Mouse (Mus musculus) midbrain, postnatal 0 days (tissue): Measurements from ENCODE around the gene Gm20696. TPM values are rescaled to one million over a fixed set of nuclear protein-coding genes. Genes with fewer than 3 reads are reported as not detected.
A peak's percentile ranks its signal among the peaks of the same experiment; 100 is the strongest.

Source experiments
- ATAC-seq: fragments of 200-750 bp; cut with Nextera tagmentation; 2 replicates; pipeline ENCODE4 v1.8.0; 2017; ENCODE audit warnings: moderate number of reproducible peaks, mild to moderate bottlenecking, moderate TSS enrichment, moderate library complexity; ENCODE audit not compliant: low FRiP score
- DNase-seq: peaks from one replicate; pipeline ENCODE4 v3.0.0-alpha.2; 2015; ENCODE audit warnings: low spot score
- H3K27ac ChIP-seq: fragments of 300-500 bp; sonication (generic); 2 replicates; pipeline ENCODE4 v1.5.1; 2014; ENCODE audit warnings: low read depth, mild to moderate bottlenecking, low read length, mixed read lengths
- H3K27me3 ChIP-seq: fragments of 300-500 bp; sonication (generic); 2 replicates; pipeline ENCODE4 v1.6.1; 2014; ENCODE audit warnings: low read length, control low read depth, mixed read lengths; ENCODE audit not compliant: insufficient read depth
- H3K36me3 ChIP-seq: fragments of 300-500 bp; sonication (generic); 2 replicates; pipeline ENCODE4 v1.6.1; 2014; ENCODE audit warnings: low read length, control low read depth, mixed read lengths; ENCODE audit not compliant: insufficient read depth
- H3K4me1 ChIP-seq: fragments of 300-500 bp; sonication (generic); 2 replicates; pipeline ENCODE4 v1.6.1; 2014; ENCODE audit warnings: mild to moderate bottlenecking, control low read depth, antibody characterized with exemption, low read length, mixed read lengths; ENCODE audit not compliant: insufficient read depth
- H3K4me2 ChIP-seq: fragments of 300-500 bp; sonication (generic); 2 replicates; pipeline ENCODE4 v1.6.1; 2014; ENCODE audit warnings: low read depth, mild to moderate bottlenecking, low read length, mixed read lengths; ENCODE audit not compliant: poor library complexity, severe bottlenecking
- H3K4me3 ChIP-seq: fragments of 300-500 bp; sonication (generic); 2 replicates; pipeline ENCODE4 v1.5.1; 2014; ENCODE audit warnings: low read depth, mild to moderate bottlenecking, low read length, moderate library complexity
- H3K9ac ChIP-seq: fragments of 300-500 bp; sonication (generic); replicated peaks from 2 replicates; pipeline ENCODE4 v1.6.1; 2014; ENCODE audit warnings: mild to moderate bottlenecking, low read length, moderate library complexity, mixed read lengths; ENCODE audit not compliant: poor library complexity, severe bottlenecking
- H3K9me3 ChIP-seq: fragments of 300-500 bp; sonication (generic); 2 replicates; pipeline ENCODE4 v1.6.1; 2016; ENCODE audit warnings: low read length, control low read depth
- CTCF ChIP-seq: IDR thresholded peaks from 2 replicates; pipeline ENCODE4 v1.5.1; 2016; ENCODE audit warnings: antibody characterized with exemption, mild to moderate bottlenecking
- WGBS: fragments of 180-500 bp; shearing (Covaris S2); extraction: QIAGEN DNeasy Blood & Tissue Kit; methylation state at CpG from one replicate; pipeline ENCODE4 v1.1.7; 2014; 5-methylcytosine and 5-hydroxymethylcytosine counted together
- polyA plus RNA-seq: library from polyadenylated mRNA; unstranded; fragments of >200 nt; fragmentation: Nextera tagmentation; extraction: Ambion mirVana; gene quantifications from 2 replicates; pipeline ENCODE4 v1.2.1, GENCODE M21; 2015
- total RNA-seq: library from RNA; depleted of rRNA; stranded (reverse); fragments of >200 nt; gene quantifications from 2 replicates; pipeline ENCODE4 v1.2.3, GENCODE M21; 2014

Gm20696 gene
- total and polyA plus RNA-seq, 2 experiments from 2014 or later: 1.1 to 2.9 TPM

DNA sequence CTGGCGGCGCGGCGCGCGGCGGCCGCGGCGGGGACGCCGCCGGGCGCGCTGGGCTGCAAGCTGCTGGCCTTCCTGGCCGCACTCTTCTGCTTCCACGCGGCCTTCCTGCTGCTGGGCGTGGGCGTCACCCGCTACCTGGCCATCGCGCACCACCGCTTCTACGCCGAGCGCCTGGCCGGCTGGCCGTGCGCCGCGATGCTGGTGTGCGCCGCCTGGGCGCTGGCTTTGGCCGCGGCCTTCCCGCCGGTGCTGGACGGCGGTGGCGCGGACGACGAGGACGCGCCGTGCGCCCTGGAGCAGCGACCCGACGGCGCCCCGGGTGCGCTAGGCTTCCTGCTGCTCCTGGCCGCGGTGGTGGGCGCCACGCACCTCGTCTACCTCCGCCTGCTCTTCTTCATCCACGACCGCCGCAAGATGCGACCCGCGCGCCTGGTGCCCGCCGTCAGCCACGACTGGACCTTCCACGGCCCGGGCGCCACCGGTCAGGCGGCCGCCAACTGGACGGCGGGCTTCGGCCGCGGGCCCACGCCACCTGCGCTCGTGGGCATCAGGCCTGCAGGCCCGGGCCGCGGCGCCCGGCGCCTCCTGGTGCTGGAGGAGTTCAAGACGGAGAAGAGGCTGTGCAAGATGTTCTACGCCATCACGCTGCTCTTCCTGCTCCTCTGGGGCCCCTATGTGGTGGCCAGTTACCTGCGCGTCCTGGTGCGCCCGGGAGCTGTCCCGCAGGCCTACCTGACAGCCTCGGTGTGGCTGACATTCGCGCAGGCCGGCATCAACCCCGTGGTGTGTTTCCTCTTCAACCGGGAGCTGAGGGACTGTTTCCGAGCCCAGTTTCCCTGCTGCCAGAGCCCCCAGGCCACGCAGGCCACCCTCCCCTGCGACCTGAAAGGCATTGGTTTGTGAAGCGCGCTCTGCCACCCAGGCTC is 26.6 kb upstream of the Gm20696 start:
- peak overlapping the region; percentile 79 for H3K4me3 ChIP-seq
- ATAC-seq (peak; percentile 59), DNase-seq (no peak)
- WGBS: 1% methylated on average over 108 of the region's 110 CpGs
- H3K4me2 ChIP-seq: peak overlapping the region; percentile 89
- peak overlapping the region; percentile 91 for H3K27ac ChIP-seq
- peak overlapping the region; percentile 95 for H3K9ac ChIP-seq
- no peak; the same call in 1 of the 2 replicates for TF ChIP-seq CTCF
- H3K36me3 ChIP-seq: no peaks in the 10 kb centered on the region
- no peaks in the 10 kb centered on the region for H3K9me3 ChIP-seq
- H3K4me1 ChIP-seq: peaks cover 14% of the 10 kb centered on the region
- no peaks in the 10 kb centered on the region for H3K27me3 ChIP-seq

DNA sequence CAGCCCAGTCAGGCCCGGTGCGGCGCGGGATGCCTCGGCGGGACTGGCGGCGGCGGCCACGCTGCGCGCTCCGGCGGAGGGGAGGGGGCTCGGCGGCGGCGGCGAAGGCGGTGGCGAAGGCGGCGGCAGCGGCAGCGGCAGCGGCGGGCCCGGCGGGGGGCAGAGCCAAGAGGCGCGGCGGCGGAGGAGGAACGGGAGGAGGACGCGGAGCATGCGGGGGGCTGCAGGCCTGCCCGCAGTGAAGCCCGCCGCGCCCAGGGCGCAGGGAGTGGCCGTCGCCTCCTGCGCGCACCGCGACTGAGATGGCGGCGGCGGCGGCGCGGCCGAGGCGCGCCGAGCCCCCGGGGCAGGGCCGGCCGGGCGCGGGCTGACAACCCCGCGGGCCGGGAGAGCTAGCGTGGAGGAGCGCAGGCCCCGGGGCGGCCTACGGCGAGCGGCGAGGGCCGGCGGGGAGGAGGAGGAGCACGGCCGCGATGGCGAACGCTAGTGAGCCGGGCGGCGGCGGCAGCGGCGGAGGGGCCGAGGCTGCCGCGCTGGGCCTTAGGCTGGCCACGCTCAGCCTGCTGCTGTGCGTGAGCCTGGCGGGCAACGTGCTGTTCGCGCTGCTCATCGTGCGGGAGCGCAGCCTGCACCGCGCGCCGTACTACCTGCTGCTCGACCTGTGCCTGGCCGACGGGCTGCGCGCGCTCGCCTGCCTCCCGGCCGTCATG is 25.8 kb upstream of the Gm20696 start, which contains the start of gene Gpr27:
Gpr27 (plus strand) TSS at position 474 of the 710 bp plus-strand sequence.
- peak within 1 kb of the TSS; percentile 79 for H3K4me3 ChIP-seq
- no peaks in the 10 kb centered on the region for H3K36me3 ChIP-seq
- 0% methylated on average over 22 of the region's 112 CpGs for WGBS
- peak within 1 kb of the TSS; percentile 91 for H3K27ac ChIP-seq
- peaks cover 14% of the 10 kb centered on the region for H3K4me1 ChIP-seq
- H3K9ac ChIP-seq: peak within 1 kb of the TSS; percentile 95
- DNase-seq: peak; percentile 48
- no peaks in the 10 kb centered on the region for H3K9me3 ChIP-seq
- H3K4me2 ChIP-seq: peak within 1 kb of the TSS; percentile 89
- TF ChIP-seq CTCF: no peak
- peak; percentile 84 for ATAC-seq
- H3K27me3 ChIP-seq: no peaks in the 10 kb centered on the region

DNA sequence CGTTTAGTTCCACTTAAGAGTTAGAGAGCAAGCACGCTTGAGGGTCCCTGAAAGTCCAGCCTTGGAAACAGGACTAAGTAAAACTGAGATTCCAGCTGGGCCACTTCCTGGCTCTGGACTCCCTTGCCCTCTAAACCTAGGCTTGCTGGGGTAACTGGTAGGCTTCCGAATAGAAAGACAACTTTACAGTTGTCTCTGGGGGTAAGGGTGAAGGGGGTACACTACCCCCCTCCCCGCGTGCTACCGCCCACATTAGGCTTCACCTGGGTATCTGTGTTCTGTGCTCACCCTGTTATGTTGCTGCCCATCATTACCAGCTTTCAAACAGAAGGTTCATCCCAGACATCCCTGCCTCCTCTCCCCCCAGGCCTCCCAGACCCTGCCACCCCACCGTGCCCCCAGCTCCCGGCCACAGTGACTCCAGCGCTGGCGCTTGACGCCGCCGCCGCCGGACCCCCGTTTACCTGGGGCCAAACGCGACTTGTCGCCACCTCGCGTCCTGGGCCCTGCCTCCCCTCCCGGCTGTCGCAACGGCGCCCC is 25.1 kb upstream of the Gm20696 start:
- 5% methylated on average over 21 of the region's 25 CpGs for WGBS
- H3K27ac ChIP-seq: peak overlapping the region; percentile 91
- H3K4me1 ChIP-seq: peaks cover 14% of the 10 kb centered on the region
- H3K27me3 ChIP-seq: no peaks in the 10 kb centered on the region
- H3K36me3 ChIP-seq: no peaks in the 10 kb centered on the region
- DNase-seq (no peak), ATAC-seq (no peak; the same call in 1 of the 2 replicates)
- no peak; the same call in 1 of the 2 replicates for TF ChIP-seq CTCF
- H3K4me3 ChIP-seq: peak overlapping the region; percentile 79
- no peaks in the 10 kb centered on the region for H3K9me3 ChIP-seq
- peak overlapping the region; percentile 95 for H3K9ac ChIP-seq
- H3K4me2 ChIP-seq: peak overlapping the region; percentile 89

GRCm38 (mm10) chr6:99688513-99688912 is 21.9 kb upstream of the Gm20696 start:
- H3K36me3 ChIP-seq: no peaks in the 10 kb centered on the region
- no peaks in the 10 kb centered on the region for H3K9me3 ChIP-seq
- no peak for TF ChIP-seq CTCF
- ATAC-seq (no peak), DNase-seq (no peak)
- 85% methylated on average over 6 of the region's 6 CpGs for WGBS
- no peak overlapping the region for H3K27ac ChIP-seq
- H3K4me3 ChIP-seq: no peak overlapping the region
- no peak overlapping the region for H3K4me2 ChIP-seq
- H3K4me1 ChIP-seq: peaks cover 5% of the 10 kb centered on the region; the same call in 1 of the 2 replicates
- H3K9ac ChIP-seq: no peak overlapping the region
- no peaks in the 10 kb centered on the region for H3K27me3 ChIP-seq

- H3K27me3 ChIP-seq: no peaks in the 10 kb centered on the region
- DNase-seq (no peak), ATAC-seq (no peak)
- H3K4me2 ChIP-seq: no peak overlapping the region
- no peaks in the 10 kb centered on the region for H3K36me3 ChIP-seq
- H3K9me3 ChIP-seq: no peaks in the 10 kb centered on the region
- no peak overlapping the region for H3K9ac ChIP-seq
- WGBS: 55% methylated on average over 5 of the region's 5 CpGs
- H3K4me3 ChIP-seq: no peak overlapping the region
- TF ChIP-seq CTCF: peak; percentile 64
- H3K4me1 ChIP-seq: no peaks in the 10 kb centered on the region
- no peak overlapping the region for H3K27ac ChIP-seq
Measured at GRCm38 (mm10) chr6:99684899-99685298, 18.3 kb upstream of the Gm20696 start.
